Mouse (Mus musculus): ENCODE results near the gene Fbln5.

Fbln5 gene

DNA sequence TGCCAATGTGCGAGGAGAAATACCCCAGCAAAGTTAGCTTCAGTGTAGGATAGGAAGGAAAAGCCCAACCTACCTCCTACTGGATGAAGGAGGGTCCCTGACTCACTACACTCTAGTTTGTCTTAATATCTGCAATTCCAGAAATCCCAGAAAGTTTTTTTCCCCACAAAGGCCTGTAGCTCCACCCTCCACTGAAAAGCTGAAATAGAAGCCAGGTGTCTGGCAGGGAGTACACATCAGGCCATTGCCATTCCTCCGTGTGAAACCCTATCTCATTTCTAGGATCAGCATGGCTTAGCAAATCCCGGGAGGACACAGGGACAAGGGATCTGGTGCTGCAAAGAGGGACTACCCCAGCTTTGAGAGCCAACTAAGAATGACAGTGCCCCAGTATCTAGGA is 55.8 kb downstream of the Fbln5 start:
- peak; percentile 9 for DNase-seq (ENCODE audit: low read depth, low spot score)

DNA sequence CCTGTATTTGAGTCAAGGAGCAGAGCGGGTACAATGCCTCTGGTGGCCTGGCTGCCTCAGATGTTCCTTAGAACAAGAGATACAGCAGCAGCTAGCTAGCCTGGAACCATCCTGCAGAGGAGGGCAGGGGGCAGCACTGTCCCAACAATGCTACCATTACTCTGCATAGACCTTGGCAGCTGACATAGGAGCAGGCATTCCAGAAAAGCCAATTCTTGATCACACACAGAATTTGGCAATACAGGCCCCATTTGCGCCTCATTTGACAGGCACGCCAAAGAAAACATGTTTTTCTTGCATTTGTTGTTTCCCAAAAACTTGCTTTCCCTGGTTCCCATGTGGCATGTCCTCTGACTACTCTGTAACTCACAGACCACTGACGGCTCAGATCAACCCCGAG is 56.8 kb downstream of the Fbln5 start:
- DNase-seq (ENCODE audit: low read depth, low spot score) = peak; percentile 48

DNA sequence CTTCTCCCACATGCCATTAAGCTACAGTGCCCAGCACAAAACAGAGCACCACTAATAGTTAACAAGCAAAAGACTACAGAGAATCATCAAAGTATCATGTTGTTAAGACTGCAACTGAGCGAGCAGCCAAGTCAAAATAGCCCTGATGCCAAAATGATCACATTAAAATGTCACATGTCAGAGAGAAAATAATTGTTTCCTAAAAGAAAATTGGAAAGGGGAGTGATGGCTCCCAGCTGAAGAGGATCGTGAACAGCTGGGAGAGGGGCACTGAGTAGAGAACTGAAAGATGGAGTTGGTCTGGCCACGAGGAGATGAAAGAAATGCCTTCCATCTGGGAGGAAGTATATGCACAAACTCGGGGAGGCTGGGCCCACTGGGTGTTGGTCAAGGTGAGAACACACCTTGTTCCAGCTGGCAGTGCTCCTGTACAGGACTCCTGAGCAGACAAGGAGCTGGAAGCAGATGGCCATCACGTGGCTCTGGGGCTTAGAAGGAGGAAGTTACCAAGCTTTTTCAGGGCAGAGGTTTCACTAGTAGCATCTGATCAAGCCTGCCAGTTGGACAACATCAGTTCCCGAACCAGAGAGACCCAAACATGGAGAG is 59.3 kb downstream of the Fbln5 start:
- DNase-seq (ENCODE audit: low read depth, low spot score) = no peak

DNA sequence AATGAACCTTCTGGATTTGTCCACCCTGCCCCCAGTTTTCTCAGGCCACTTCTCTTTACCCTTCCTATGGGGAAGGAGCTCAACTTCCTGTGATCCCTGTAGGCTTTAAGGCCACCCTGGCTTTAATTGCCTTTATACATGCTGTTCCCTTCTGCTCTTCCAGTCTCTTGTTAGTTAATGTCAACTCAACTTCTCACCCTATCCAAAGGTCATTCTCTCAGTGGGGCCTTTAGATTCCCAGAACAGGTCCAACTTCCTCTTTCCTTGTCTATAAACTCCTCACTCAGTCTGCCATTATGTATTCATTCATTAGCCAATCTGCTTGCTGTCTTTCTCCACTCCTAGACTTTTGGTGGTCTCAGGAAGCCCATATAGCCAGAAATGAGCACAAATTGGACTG is 60.2 kb downstream of the Fbln5 start:
- DNase-seq (ENCODE audit: low read depth, low spot score) = no peak

DNA sequence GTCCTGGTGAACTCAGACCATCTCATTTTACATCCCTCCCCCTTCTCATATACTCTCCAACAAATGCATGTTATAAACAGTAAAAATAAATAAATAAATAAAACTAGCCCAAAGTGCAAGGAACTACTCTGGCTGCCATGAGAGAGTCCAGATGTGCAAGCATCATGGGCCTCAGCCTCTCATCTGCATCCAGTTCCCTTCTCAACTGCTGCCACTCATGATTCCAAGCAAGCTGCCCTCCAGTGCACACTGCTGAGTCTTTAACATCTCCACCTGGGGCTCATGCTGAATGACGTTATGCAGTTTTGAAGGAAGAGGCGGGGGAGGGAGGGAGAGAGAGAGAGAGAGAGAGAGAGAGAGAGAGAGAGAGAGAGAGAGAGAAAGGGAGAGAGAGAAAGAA is 76.5 kb downstream of the Fbln5 start:
- no peak for DNase-seq (ENCODE audit: low read depth, low spot score)

DNA sequence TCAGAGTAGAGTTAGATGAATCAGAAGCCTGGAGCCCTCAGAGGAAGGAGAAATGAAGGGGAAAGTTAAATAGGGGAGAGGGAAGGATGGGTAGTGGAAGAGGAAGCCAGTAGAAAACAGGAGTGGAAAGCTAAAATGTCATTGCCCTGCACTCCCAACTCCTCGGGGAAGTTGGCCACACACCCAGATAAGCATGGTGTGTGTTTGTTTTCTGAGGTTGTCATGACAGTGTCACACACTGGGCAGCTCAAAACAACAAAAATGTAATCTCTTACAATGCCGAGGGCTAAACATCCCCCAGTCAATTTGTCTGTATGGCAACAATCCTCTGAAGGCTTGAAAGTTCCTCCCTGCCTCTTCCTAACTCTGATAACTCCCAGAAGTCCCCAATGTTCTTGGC is 78.4 kb downstream of the Fbln5 start:
- DNase-seq (ENCODE audit: low read depth, low spot score) = no peak

DNA sequence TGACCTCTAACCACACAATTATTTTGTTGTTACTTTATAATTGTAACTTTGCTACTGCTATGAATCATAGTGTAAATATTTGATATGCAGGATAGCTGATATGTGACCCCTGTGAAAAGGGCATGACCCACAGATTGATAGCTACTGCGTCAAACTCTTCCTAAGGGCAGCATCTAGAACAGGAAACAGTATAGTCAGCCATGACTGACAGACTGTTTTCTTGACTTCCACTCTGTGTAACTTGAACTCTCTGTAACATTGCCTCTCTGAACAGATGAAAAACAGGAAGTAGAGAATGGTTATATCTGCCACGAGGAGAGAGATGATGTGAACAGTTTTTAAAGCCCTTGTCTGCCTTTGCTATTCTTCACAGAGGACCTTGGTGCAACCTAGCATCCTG is 78.8 kb downstream of the Fbln5 start:
- no peak for DNase-seq (ENCODE audit: low read depth, low spot score)

DNA sequence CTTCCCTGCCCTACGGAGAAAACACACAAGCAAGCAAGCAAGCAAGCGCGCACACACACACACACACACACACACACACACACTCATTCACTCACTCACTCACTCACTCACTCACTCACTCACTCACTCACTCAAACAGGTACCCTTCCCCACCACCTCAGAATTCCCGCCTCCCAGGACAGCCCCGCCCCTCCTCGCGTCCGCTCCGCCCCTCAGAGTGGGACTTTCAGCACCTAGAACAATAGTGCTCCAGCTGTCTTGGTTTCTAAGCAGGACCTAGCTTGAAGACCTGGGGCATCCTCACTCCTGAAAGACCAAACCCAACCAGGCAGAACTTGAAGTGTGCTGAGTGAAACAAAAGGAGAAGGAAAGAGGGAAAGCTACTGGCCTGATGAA is 100.1 kb downstream of the Fbln5 start:
- DNase-seq (ENCODE audit: low read depth, low spot score) = no peak

DNA sequence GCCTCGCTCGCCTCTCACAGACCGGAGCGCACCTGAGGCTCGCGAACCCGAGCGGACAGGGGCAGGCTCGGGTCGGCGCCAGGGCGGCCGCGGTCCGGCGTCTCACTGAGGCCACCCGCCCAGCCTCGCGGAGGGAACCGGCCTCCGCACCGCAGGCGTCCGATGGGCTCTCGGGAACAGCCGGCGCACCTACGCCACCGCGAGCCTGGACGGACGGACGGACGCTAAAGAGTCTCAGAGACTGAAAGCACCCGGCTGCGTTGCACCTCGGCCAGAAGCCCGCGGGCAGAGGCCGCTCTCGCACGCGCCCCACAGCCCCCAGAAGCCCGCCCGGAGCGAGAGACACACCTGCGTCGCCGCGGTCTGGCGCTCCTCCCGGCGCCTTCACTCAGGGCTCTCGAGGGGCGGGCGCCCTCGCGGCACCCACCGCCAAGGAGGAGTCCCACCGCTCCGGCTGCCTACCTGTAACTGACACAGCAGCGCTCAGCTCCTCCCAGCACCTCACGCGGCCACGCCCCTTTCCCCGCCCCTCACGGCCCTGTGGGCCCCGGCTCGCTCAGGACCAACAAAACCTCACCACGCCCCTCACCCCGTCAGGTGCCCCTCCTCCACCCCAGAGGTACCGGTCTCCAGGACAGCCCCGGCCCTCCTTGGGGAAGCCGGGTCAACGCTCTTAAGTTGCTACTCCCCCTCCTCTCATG is 100.7 kb downstream of the Fbln5 start, which contains the start of gene Tc2n:
Tc2n (minus strand) TSS at position 470 of the 701 bp plus-strand sequence.
- DNase-seq (ENCODE audit: low read depth, low spot score) = no peak

DNA sequence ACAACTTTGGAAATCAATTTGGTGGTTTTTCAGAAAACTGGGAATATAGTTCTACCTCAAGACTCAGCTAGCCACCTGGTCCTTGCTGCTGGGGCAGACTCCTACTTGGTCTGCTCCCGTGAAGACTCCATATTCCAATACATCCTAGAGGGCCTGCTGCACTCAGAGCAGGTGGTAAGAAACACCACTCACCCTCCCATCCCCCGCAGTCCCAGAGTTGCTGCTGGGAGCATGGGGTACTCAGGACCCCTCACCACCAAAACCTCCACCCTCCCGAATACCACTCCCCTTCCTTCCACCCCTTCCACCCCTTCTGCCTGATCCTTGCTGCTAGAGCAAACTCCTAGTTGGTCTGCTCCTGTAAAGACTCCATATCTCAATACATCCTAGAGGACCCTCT is 119.7 kb downstream of the Fbln5 start:
- no peak for DNase-seq (ENCODE audit: low read depth, low spot score)

Measured in 3T3-L1 (cell line).